Comparison of ENCODE assay signal across 9 mouse cellular contexts in genomic region chrX:53125838-53126467, GRCm38 (mm10).
DNase-seq lines count a peak whose midpoint lies in the region; ATAC-seq lines count a peak whose summit lies in the region.
"Had no signal": no experiment of that assay in that cellular context is flagged by ENCODE, and none has a peak within 500 bp of the region (broad histone marks: within the 10 kb centered on the region; RNA-seq: fewer than 3 reads in every experiment).

No protein-coding gene starts in this region.

- H3K36me3 ChIP-seq in kidney, embryonic 14.5 days (ENCODE audit: control insufficient read depth, insufficient read depth, low read length): no peaks in the 10 kb centered on the region
- no peaks in the 10 kb centered on the region for H3K36me3 ChIP-seq in embryonic facial prominence, embryonic 10.5 days (replicated peaks)
- H3K36me3 ChIP-seq in neural tube, embryonic 14.5 days (ENCODE audit: control insufficient read depth, insufficient read depth, low read length): no peaks in the 10 kb centered on the region

- ATAC-seq in kidney, embryonic 14.5 days (ENCODE audit: low FRiP score, low TSS enrichment): peak; percentile 68; the same call in 1 of the 2 replicates
- peak; percentile 74; the same call in 1 of the 2 replicates for ATAC-seq in neural tube, embryonic 14.5 days (ENCODE audit: low read depth)
- ATAC-seq in activated CD4-positive, CD25-positive, alpha-beta regulatory T cell, adult 4 months: no peak

- no peak for DNase-seq in kidney, postnatal 10 days
- peak; percentile 49 for DNase-seq in embryonic facial prominence, embryonic 10.5 days (ENCODE audit: low spot score)
- peak; percentile 39 for DNase-seq in hindlimb bud, embryonic 11.5 days (ENCODE audit: extremely low spot score, low read depth, low spot score)
- DNase-seq in adrenal gland, adult (ENCODE audit: inconsistent age in 2 of 2, low spot score in 1 of 2): no peak
- DNase-seq in spleen, postnatal 14 days (ENCODE audit: low spot score in 2 of 2): no peak
- DNase-seq: cerebellum, adult 18-20 months had no signal

- H3K9me3 ChIP-seq in kidney, embryonic 14.5 days (ENCODE audit: control insufficient read depth, low read length): no peaks in the 10 kb centered on the region
- H3K9me3 ChIP-seq in embryonic facial prominence, embryonic 10.5 days: no peaks in the 10 kb centered on the region
- H3K9me3 ChIP-seq in neural tube, embryonic 14.5 days (ENCODE audit: control insufficient read depth, low read length): no peaks in the 10 kb centered on the region

- H3K4me2 ChIP-seq in kidney, embryonic 14.5 days (replicated peaks; ENCODE audit: low read depth, low read length): no peak overlapping the region
- no peak overlapping the region for H3K4me2 ChIP-seq in neural tube, embryonic 14.5 days (ENCODE audit: low read depth, low read length)

- no peaks in the 10 kb centered on the region; the same call in 1 of the 2 replicates for H3K27me3 ChIP-seq in kidney, embryonic 14.5 days (ENCODE audit: control insufficient read depth, insufficient read depth, low read length)
- peaks cover 16% of the 10 kb centered on the region; the same call in 1 of the 2 replicates for H3K27me3 ChIP-seq in embryonic facial prominence, embryonic 10.5 days (replicated peaks; ENCODE audit: low read depth, poor library complexity, severe bottlenecking)
- no peaks in the 10 kb centered on the region for H3K27me3 ChIP-seq in neural tube, embryonic 14.5 days (ENCODE audit: control insufficient read depth, insufficient read depth, low read length)

- H3K4me3 ChIP-seq in kidney, embryonic 14.5 days (ENCODE audit: low read length): no peak overlapping the region
- no peak overlapping the region for H3K4me3 ChIP-seq in embryonic facial prominence, embryonic 10.5 days
- H3K4me3 ChIP-seq in neural tube, embryonic 14.5 days (ENCODE audit: low read depth, low read length): no peak overlapping the region

- 54% methylated on average over 3 of the region's 3 CpGs for WGBS in kidney, embryonic 14.5 days
- 36% methylated on average over 3 of the region's 3 CpGs for WGBS in embryonic facial prominence, embryonic 10.5 days
- WGBS in neural tube, embryonic 14.5 days: 28% methylated on average over 3 of the region's 3 CpGs

- no peak overlapping the region for H3K27ac ChIP-seq in kidney, embryonic 14.5 days (ENCODE audit: low read depth, low read length)
- H3K27ac ChIP-seq in embryonic facial prominence, embryonic 10.5 days (replicated peaks): peak overlapping the region; percentile 35
- H3K27ac ChIP-seq in neural tube, embryonic 14.5 days (ENCODE audit: low read depth, low read length): no peak overlapping the region

- no peak overlapping the region for H3K9ac ChIP-seq in kidney, embryonic 14.5 days (ENCODE audit: low read depth, low read length)
- H3K9ac ChIP-seq in neural tube, embryonic 14.5 days (replicated peaks; ENCODE audit: low read depth, low read length): no peak overlapping the region

- no peaks in the 10 kb centered on the region for H3K4me1 ChIP-seq in kidney, embryonic 14.5 days (ENCODE audit: control insufficient read depth, insufficient read depth, low read length)
- H3K4me1 ChIP-seq in embryonic facial prominence, embryonic 10.5 days: peaks cover 17% of the 10 kb centered on the region
- no peaks in the 10 kb centered on the region for H3K4me1 ChIP-seq in neural tube, embryonic 14.5 days (ENCODE audit: control insufficient read depth, insufficient read depth, low read length)

Comparison
In these comparisons a context has a peak if more than half of its experiments do, and no peak if none do; other contexts are left out.
1. DNase-seq: peak in embryonic facial prominence, embryonic 10.5 days (single experiment) and hindlimb bud, embryonic 11.5 days (single experiment); none in kidney, postnatal 10 days (single experiment), adrenal gland, adult (0 of 2) and spleen, postnatal 14 days (0 of 2).